In genomic region chr2:28423167-28423566, GRCm38 (mm10) we compare ENCODE assay signal across 9 mouse cellular contexts. TPM values are rescaled to one million over a fixed set of nuclear protein-coding genes. Genes with fewer than 3 reads are reported as not detected.
DNase-seq lines count a peak whose midpoint lies in the region; ATAC-seq lines count a peak whose summit lies in the region.
"Had no signal": no experiment of that assay in that cellular context is flagged by ENCODE, and none has a peak within 500 bp of the region (broad histone marks: within the 10 kb centered on the region; RNA-seq: fewer than 3 reads in every experiment).

No protein-coding gene starts in this region.

- H3K4me3 ChIP-seq in hindbrain, embryonic 11.5 days (ENCODE audit: low read depth, low read length), result no peak overlapping the region
- no peak overlapping the region for H3K4me3 ChIP-seq in hindbrain, embryonic 13.5 days
- H3K4me3 ChIP-seq: erythroblast, embryonic 14.5 days had no signal

- ATAC-seq in hindbrain, embryonic 11.5 days (ENCODE audit: low FRiP score), result no peak
- no peak for ATAC-seq in hindbrain, embryonic 13.5 days (ENCODE audit: low FRiP score)
- 0 out of 2 replicates have a peak, but pooled peaks have one; percentile 48 for ATAC-seq in erythroblast, adult 5-6 weeks (replicated peaks; ENCODE audit: low FRiP score, poor library complexity, severe bottlenecking)

- H3K9me3 ChIP-seq in hindbrain, embryonic 11.5 days (ENCODE audit: control insufficient read depth, low read length), result no peaks in the 10 kb centered on the region
- H3K9me3 ChIP-seq in hindbrain, embryonic 13.5 days, result no peaks in the 10 kb centered on the region

- H3K4me2 ChIP-seq in hindbrain, embryonic 11.5 days (replicated peaks; ENCODE audit: low read depth, low read length), result no peak overlapping the region
- H3K4me2 ChIP-seq in hindbrain, embryonic 13.5 days, result no peak overlapping the region

- peak; percentile 65 for DNase-seq in hindbrain, embryonic 11.5 days (ENCODE audit: low spot score)
- peak; percentile 35 for DNase-seq in CD4-positive helper T cell, adult 2 months (ENCODE audit: low read depth, low spot score)
- peak; percentile 30 for DNase-seq in T-cell, adult 2 months (ENCODE audit: low spot score)
- peak; percentile 74 for DNase-seq in lung, postnatal 36 days
- peak; percentile 76 for DNase-seq in thymus, postnatal 4 days
- no peak for DNase-seq in heart, postnatal 25 days (ENCODE audit: low spot score)

- intact Hi-C loops in heart, postnatal 25 days (cut with DNase I), result loop anchor here (5.0 kb wide), 1 partner anchor 496 kb away; no protein-coding TSS in a partner anchor

- H3K9ac ChIP-seq in hindbrain, embryonic 11.5 days (ENCODE audit: low read depth, low read length), result no peak overlapping the region
- no peak overlapping the region for H3K9ac ChIP-seq in hindbrain, embryonic 13.5 days

- WGBS in hindbrain, embryonic 11.5 days, result 23% methylated on average over 3 of the region's 3 CpGs
- WGBS in hindbrain, embryonic 13.5 days, result 27% methylated on average over 3 of the region's 3 CpGs

- no peaks in the 10 kb centered on the region for H3K4me1 ChIP-seq in hindbrain, embryonic 11.5 days (replicated peaks; ENCODE audit: control insufficient read depth, insufficient read depth, low read length)
- peaks cover 18% of the 10 kb centered on the region for H3K4me1 ChIP-seq in hindbrain, embryonic 13.5 days (replicated peaks)

- H3K27ac ChIP-seq in hindbrain, embryonic 11.5 days (ENCODE audit: low read depth, low read length), result no peak overlapping the region
- no peak overlapping the region for H3K27ac ChIP-seq in hindbrain, embryonic 13.5 days

- H3K27me3 ChIP-seq in hindbrain, embryonic 11.5 days (ENCODE audit: control insufficient read depth, insufficient read depth, low read length), result no peaks in the 10 kb centered on the region
- H3K27me3 ChIP-seq in hindbrain, embryonic 13.5 days, result peaks cover 7% of the 10 kb centered on the region; the same call in 1 of the 2 replicates

- no peaks in the 10 kb centered on the region for H3K36me3 ChIP-seq in hindbrain, embryonic 11.5 days (ENCODE audit: control insufficient read depth, insufficient read depth, low read length)
- no peaks in the 10 kb centered on the region for H3K36me3 ChIP-seq in hindbrain, embryonic 13.5 days

RNA-seq across cellular contexts. Expression of gene Ppp1r26, which starts 23.4 kb away (rescaled TPM):
- polyA plus RNA-seq in hindbrain, embryonic 11.5 days (2014; fragmentation: Nextera tagmentation; extraction: Ambion mirVana), result 3.4 and 4.3 TPM in 2 replicates
- 11.3 and 14.0 TPM in 2 replicates for polyA plus RNA-seq in hindbrain, embryonic 13.5 days (2015; fragmentation: Nextera tagmentation; extraction: Ambion mirVana)
- not detected in 2 replicates for total RNA-seq in erythroblast, adult 5-6 weeks (2015; ENCODE audit: low replicate concordance)
- 0.28 TPM in 1 of 2 replicates, not detected in the other for total RNA-seq in erythroblast, adult 5-6 weeks (2017; ENCODE audit: low replicate concordance)
- 1 to 10 TPM; 4.2 to 4.6 TPM for total RNA-seq in heart, postnatal 25 days (2021)
- polyA plus RNA-seq: erythroblast, embryonic 14.5 days had no signal

RNA-seq across cellular contexts. Expression of gene 1700007K13Rik, which starts 43.0 kb away (rescaled TPM):
- 3.2 and 3.4 TPM in 2 replicates for polyA plus RNA-seq in hindbrain, embryonic 11.5 days (2014; fragmentation: Nextera tagmentation; extraction: Ambion mirVana)
- 2.4 and 3.1 TPM in 2 replicates for polyA plus RNA-seq in hindbrain, embryonic 13.5 days (2015; fragmentation: Nextera tagmentation; extraction: Ambion mirVana)
- not detected in 2 replicates for total RNA-seq in erythroblast, adult 5-6 weeks (2015; ENCODE audit: low replicate concordance)
- not detected in 2 replicates for total RNA-seq in erythroblast, adult 5-6 weeks (2017; ENCODE audit: low replicate concordance)
- not detected for total RNA-seq in heart, postnatal 25 days (2021)
- polyA plus RNA-seq: erythroblast, embryonic 14.5 days had no signal

RNA-seq across cellular contexts. Expression of gene Mrps2, which starts 44.7 kb away (rescaled TPM):
- polyA plus RNA-seq in hindbrain, embryonic 11.5 days (2014; fragmentation: Nextera tagmentation; extraction: Ambion mirVana), result 62.8 and 66.4 TPM in 2 replicates
- 51.9 and 52.6 TPM in 2 replicates for polyA plus RNA-seq in hindbrain, embryonic 13.5 days (2015; fragmentation: Nextera tagmentation; extraction: Ambion mirVana)
- 8.2 and 16.9 TPM in 2 replicates for total RNA-seq in erythroblast, adult 5-6 weeks (2015; ENCODE audit: low replicate concordance)
- total RNA-seq in erythroblast, adult 5-6 weeks (2017; ENCODE audit: low replicate concordance), result 3.2 and 7.5 TPM in 2 replicates
- total RNA-seq in heart, postnatal 25 days (2021), result 10 to 100 TPM; 43.0 to 43.9 TPM

Comparison
In these comparisons a context has a peak if more than half of its experiments do, and no peak if none do; other contexts are left out.
1. RNA of gene Ppp1r26, which starts 23.4 kb away (total RNA-seq): 4.2 to 4.6 TPM in heart, postnatal 25 days; 0.28 TPM in erythroblast, adult 5-6 weeks; every median in the first group is over 4 times any median in the second.